Mouse (Mus musculus): ENCODE measurements around the gene Ide. TPM values are rescaled to one million over a fixed set of nuclear protein-coding genes. Genes with fewer than 3 reads are reported as not detected.
"Not testable (repeated sequence)": the region's sequence is repeated elsewhere in the genome, so short reads cannot be mapped to it uniquely, and the experiment has no call there.

Gene Ide
- polyA plus RNA-seq, 1 experiment from 2014 or later: 43.2 TPM

DNA sequence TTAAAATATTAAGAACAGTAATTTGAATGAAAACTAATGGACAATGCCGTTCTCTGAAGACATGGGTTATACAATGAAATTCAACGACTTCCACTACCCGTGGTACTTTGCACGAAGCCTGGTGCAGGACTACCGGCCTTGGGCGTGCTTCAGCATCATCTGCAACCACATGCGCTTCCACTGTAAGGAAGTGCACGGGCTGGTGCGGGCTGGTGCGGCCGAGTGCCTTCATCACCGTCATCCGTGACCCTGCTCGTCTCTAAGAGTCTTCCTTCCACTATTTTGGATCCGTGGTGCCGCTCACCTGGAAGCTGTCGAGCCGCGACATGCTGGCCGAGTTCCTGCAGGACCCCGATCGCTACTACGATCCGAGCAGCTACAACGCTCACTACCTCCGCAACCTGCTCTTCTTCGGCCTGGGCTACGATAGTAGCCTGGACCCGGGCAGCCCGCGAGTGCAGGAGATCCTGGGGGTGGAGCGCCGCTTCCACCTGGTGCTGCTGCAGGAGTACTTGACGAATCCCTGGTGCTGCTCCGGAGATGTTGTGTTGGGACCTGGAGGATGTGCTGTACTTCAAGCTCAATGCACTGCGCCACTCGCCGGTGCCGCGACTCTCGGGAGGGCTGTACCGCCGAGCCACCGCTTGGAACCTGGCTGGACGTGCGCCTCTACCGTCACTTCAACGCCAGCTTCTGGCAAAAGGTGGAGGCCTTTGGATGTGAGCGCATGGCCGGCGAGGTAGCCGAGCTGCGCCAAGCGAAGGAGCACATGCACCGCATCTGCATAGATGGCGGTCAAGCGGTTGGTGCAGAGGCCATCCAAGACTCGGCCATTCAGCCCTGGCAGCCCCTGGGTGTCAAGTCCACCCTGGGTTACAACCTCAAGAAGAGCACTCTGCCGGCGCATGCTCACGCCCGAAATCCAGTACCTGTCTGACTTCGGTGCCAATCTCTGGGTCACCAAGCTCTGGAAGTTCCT is 103.8 kb downstream of the Ide start:
- H3K4me2 ChIP-seq: peak overlapping the region; percentile 82
- H3K4me1 ChIP-seq (replicated peaks): peaks cover 10% of the 10 kb centered on the region; the same call in 1 of the 2 replicates
- peak overlapping the region; percentile 32 for H3K9ac ChIP-seq
- peaks cover 7% of the 10 kb centered on the region; the same call in 1 of the 2 replicates for H3K27me3 ChIP-seq
- H3K27ac ChIP-seq (replicated peaks): 0 out of 2 replicates have a peak overlapping the region, but pooled peaks have one; percentile 28
- no peaks in the 10 kb centered on the region for H3K9me3 ChIP-seq
- ATAC-seq (ENCODE audit: low FRiP score, low read depth): peak; percentile 74
- peak overlapping the region; percentile 46 for H3K4me3 ChIP-seq
- 4% methylated on average over 63 of the region's 63 CpGs for WGBS
- H3K36me3 ChIP-seq: no peaks in the 10 kb centered on the region

- H3K4me3 ChIP-seq; H3K4me1 ChIP-seq (replicated peaks); H3K36me3 ChIP-seq; ATAC-seq (ENCODE audit: low FRiP score, low read depth); H3K9me3 ChIP-seq; H3K4me2 ChIP-seq; H3K27me3 ChIP-seq; H3K27ac ChIP-seq (replicated peaks); H3K9ac ChIP-seq: not testable (repeated sequence)
- 77% methylated on average over 9 of the region's 9 CpGs for WGBS
Measured at GRCm38 (mm10) chr19:37232598-37232997, 105.1 kb downstream of the Ide start.

GRCm38 (mm10) chr19:37225197-37225862 is 112.3 kb downstream of the Ide start:
- Histone ChIP-seq H3K4me2 (no peak overlapping the region), H3K27ac (replicated peaks) (no peak overlapping the region), H3K4me1 (replicated peaks) (no peaks in the 10 kb centered on the region), H3K4me3 (no peak overlapping the region), H3K27me3 (no peaks in the 10 kb centered on the region), H3K36me3 (peaks cover 18% of the 10 kb centered on the region), H3K9me3 (no peaks in the 10 kb centered on the region), H3K9ac (no peak overlapping the region)
- no peak for ATAC-seq (ENCODE audit: low FRiP score, low read depth)
- WGBS: 83% methylated on average over 6 of the region's 6 CpGs

Other genes with a start within 250 kb of the Ide start
- gene March5, start 130.3 kb downstream of the Ide start, polyA plus RNA-seq (2015; fragmentation: Nextera tagmentation; extraction: Ambion mirVana): 101 and 104 TPM in 2 replicates
- gene Cpeb3, start 129.3 kb downstream of the Ide start, polyA plus RNA-seq (2015; fragmentation: Nextera tagmentation; extraction: Ambion mirVana): 12.3 and 12.8 TPM in 2 replicates
- gene Kif11, start 38.6 kb upstream of the Ide start, polyA plus RNA-seq (2015; fragmentation: Nextera tagmentation; extraction: Ambion mirVana): 12.5 and 14.6 TPM in 2 replicates
- 5.7 and 6.3 TPM in 2 replicates for gene Hhex, start 97.0 kb upstream of the Ide start, polyA plus RNA-seq (2015; fragmentation: Nextera tagmentation; extraction: Ambion mirVana)
- 19.2 and 19.8 TPM in 2 replicates for gene Exoc6, start 212.6 kb upstream of the Ide start, polyA plus RNA-seq (2015; fragmentation: Nextera tagmentation; extraction: Ambion mirVana)